In the genomic region with DNA sequence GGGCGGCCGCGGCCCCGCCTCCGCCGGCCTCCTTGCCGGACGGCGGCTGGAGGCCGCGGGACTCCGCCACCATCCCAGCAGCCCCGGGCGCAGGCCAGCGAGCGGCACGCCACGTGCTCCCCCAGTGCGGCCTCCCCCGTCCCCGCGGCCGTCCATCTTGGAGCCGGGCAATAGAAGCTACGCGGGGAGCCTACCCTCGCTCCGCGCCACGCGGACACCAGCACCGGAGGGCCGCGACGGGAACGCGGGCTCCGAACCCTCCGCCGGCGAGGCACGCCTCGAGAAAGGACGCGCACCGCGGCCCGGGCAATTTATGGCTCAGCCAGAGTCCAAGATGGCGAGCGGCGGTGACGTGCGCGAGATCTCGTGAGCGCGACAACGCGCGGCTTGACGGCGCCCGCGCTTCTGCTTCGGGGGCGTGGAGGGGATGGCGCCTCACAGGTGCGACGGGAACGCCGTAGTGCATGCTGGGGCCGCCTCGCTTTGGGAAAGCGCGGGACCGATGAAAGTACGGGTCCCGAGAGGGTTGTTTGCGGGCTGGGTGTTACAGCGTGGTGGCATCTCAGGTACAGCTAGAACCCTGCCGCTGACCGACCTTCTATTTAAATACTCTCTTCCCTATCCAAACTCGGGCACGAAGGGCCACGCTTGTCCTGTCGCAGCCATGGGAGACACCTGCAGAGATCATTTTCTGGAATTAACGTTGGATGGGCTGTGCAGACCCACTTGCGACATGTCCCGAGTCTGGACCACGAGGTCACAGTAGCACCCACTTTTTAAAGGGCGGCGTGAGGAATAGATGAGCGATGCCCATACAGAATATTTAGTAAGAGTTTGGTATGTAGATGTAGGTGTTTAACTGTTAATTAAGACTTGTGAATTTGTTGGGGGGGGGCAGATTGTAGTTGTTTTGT, we compare ENCODE assay signal across 8 mouse cellular contexts. TPM values are rescaled to one million over a fixed set of nuclear protein-coding genes. Genes with fewer than 3 reads are reported as not detected.
DNase-seq lines count a peak whose midpoint lies in the region; ATAC-seq and TF ChIP-seq lines count a peak whose summit lies in the region.

Gene Mgme1 (plus strand): TSS at position 157 of the 914 bp plus-strand sequence.
Gene Snx5 (minus strand): TSS at position 400 of the 914 bp plus-strand sequence.

- H3K4me2 ChIP-seq in forebrain, embryonic 15.5 days (replicated peaks): peak within 1 kb of the TSS; percentile 74
- peak within 1 kb of the TSS; percentile 88 for H3K4me2 ChIP-seq in lung, embryonic 14.5 days

- H3K36me3 ChIP-seq in forebrain, embryonic 15.5 days: no peaks in the 10 kb centered on the region
- peaks cover 23% of the 10 kb centered on the region; the same call in 1 of the 2 replicates for H3K36me3 ChIP-seq in lung, embryonic 14.5 days (ENCODE audit: insufficient read depth)
- H3K36me3 ChIP-seq in thymus, adult 2 months (ENCODE audit: control insufficient read depth, insufficient read depth, low read length): no peaks in the 10 kb centered on the region

- TF ChIP-seq CTCF in layer of hippocampus, adult 2 months (conservative IDR thresholded peaks at IDR 0.05): no peak
- no peak for TF ChIP-seq CTCF in lung, embryonic 14.5 days (IDR thresholded peaks at IDR 0.05; ENCODE audit: low read depth)
- no peak for TF ChIP-seq CTCF in olfactory bulb, adult 2 months (IDR thresholded peaks at IDR 0.05; ENCODE audit: insufficient read depth, low read depth, low read length)
- no peak for TF ChIP-seq CTCF in thymus, adult 2 months (IDR thresholded peaks at IDR 0.05; ENCODE audit: borderline replicate concordance, control insufficient read depth, extremely low read depth, insufficient read depth, low read length, poor library complexity)

- peak; percentile 99 for ATAC-seq in forebrain, embryonic 15.5 days (replicated peaks)
- peak; percentile 98 for ATAC-seq in lung, embryonic 14.5 days (ENCODE audit: insufficient read depth)

- intact Hi-C loops in heart, postnatal 25 days (cut with DNase I): loop anchor here (5.0 kb wide), 2 partner anchors 97 to 263 kb away; partner anchors contain the start of genes Kat14 and Pet117

- peak within 1 kb of the TSS; percentile 93 for H3K27ac ChIP-seq in forebrain, embryonic 15.5 days (replicated peaks)
- peak within 1 kb of the TSS; percentile 99 for H3K27ac ChIP-seq in layer of hippocampus, adult 2 months
- peak within 1 kb of the TSS; percentile 97 for H3K27ac ChIP-seq in lung, embryonic 14.5 days (ENCODE audit: low read depth)
- peak within 1 kb of the TSS; percentile 99 for H3K27ac ChIP-seq in olfactory bulb, adult 2 months (ENCODE audit: insufficient read depth, low read depth, low read length)
- H3K27ac ChIP-seq in thymus, adult 2 months (ENCODE audit: control insufficient read depth, insufficient read depth, low read length): peak within 1 kb of the TSS; percentile 37

- DNase-seq in ES-CJ7 (ENCODE audit: low read depth, low spot score): peak; percentile 96
- DNase-seq in cerebellum, adult 11 months: peak; percentile 91
- DNase-seq in heart, postnatal 25 days (ENCODE audit: low spot score): peak; percentile 85
- peak; percentile 91 to 94 for DNase-seq in layer of hippocampus, adult 2 months (ENCODE audit: low spot score in 2 of 2)
- DNase-seq in lung, embryonic 14.5 days: peak; percentile 98
- peak; percentile 93 for DNase-seq in thymus, adult 2 months

- H3K4me1 ChIP-seq in forebrain, embryonic 15.5 days: peaks cover 41% of the 10 kb centered on the region
- peaks cover 15% of the 10 kb centered on the region for H3K4me1 ChIP-seq in lung, embryonic 14.5 days (ENCODE audit: insufficient read depth)
- H3K4me1 ChIP-seq in olfactory bulb, adult 2 months (ENCODE audit: control insufficient read depth, insufficient read depth, low read length): peaks cover 5% of the 10 kb centered on the region; the same call in 1 of the 2 replicates
- peaks cover 18% of the 10 kb centered on the region for H3K4me1 ChIP-seq in thymus, adult 2 months (replicated peaks; ENCODE audit: control insufficient read depth, insufficient read depth, low read length)

- peak within 1 kb of the TSS; percentile 91 for H3K9ac ChIP-seq in forebrain, embryonic 15.5 days (replicated peaks)
- H3K9ac ChIP-seq in lung, embryonic 14.5 days: peak within 1 kb of the TSS; percentile 99

- peak; percentile 53; the same call in 1 of the 2 replicates for TF ChIP-seq POLR2A in olfactory bulb, adult 2 months (IDR thresholded peaks at IDR 0.05; ENCODE audit: insufficient read depth, low read depth, low read length)
- peak; percentile 96 for TF ChIP-seq POLR2A in thymus, adult 2 months (IDR thresholded peaks at IDR 0.05; ENCODE audit: control insufficient read depth, extremely low read depth, insufficient read depth, low read length, poor library complexity)

- H3K27me3 ChIP-seq in forebrain, embryonic 15.5 days: no peaks in the 10 kb centered on the region
- H3K27me3 ChIP-seq in lung, embryonic 14.5 days (ENCODE audit: insufficient read depth, low read length): no peaks in the 10 kb centered on the region
- H3K27me3 ChIP-seq in thymus, adult 2 months (ENCODE audit: control insufficient read depth, insufficient read depth, low read length): no peaks in the 10 kb centered on the region

- under 1% methylated on average over 93 of the region's 93 CpGs for WGBS in forebrain, embryonic 15.5 days
- under 1% methylated on average over 93 of the region's 93 CpGs for WGBS in lung, embryonic 14.5 days
- 1% methylated on average over 93 of the region's 93 CpGs for whole genome bisulfite sequencing in olfactory bulb, adult 2 months
- WGBS in thymus, adult 2 months: under 1% methylated on average over 93 of the region's 93 CpGs

- H3K9me3 ChIP-seq in forebrain, embryonic 15.5 days: no peaks in the 10 kb centered on the region
- H3K9me3 ChIP-seq in lung, embryonic 14.5 days (ENCODE audit: low read depth, low read length): no peaks in the 10 kb centered on the region

- peak within 1 kb of the TSS; percentile 93 for H3K4me3 ChIP-seq in forebrain, embryonic 15.5 days
- H3K4me3 ChIP-seq in layer of hippocampus, adult 2 months: peak within 1 kb of the TSS; percentile 98
- H3K4me3 ChIP-seq in lung, embryonic 14.5 days (ENCODE audit: low read depth, low read length): peak within 1 kb of the TSS; percentile 95
- peak within 1 kb of the TSS; percentile 95 for H3K4me3 ChIP-seq in olfactory bulb, adult 2 months (ENCODE audit: insufficient read depth, low read depth, low read length)
- peak within 1 kb of the TSS; percentile 69 for H3K4me3 ChIP-seq in thymus, adult 2 months (ENCODE audit: control insufficient read depth, insufficient read depth, low read length)

RNA-seq across cellular contexts. Expression of gene Mgme1, which starts in this region (rescaled TPM):
- 10.9 and 12.8 TPM in 2 replicates for polyA plus RNA-seq in forebrain, embryonic 15.5 days (2015; fragmentation: Nextera tagmentation; extraction: Ambion mirVana)
- total RNA-seq in heart, postnatal 25 days (2021): 10 to 100 TPM; 12.3 to 12.4 TPM
- total RNA-seq in layer of hippocampus, adult 2 months (2021): 1 to 10 TPM; 4.7 to 4.8 TPM
- polyA plus RNA-seq in lung, embryonic 14.5 days (2014; fragmentation: Nextera tagmentation; extraction: Ambion mirVana): 21.3 and 22.6 TPM in 2 replicates
- not detected in 2 replicates for polyA plus RNA-seq in olfactory bulb, adult 2 months (2012; ENCODE audit: insufficient read depth, insufficient read length, low replicate concordance, missing spikeins)
- 4.7 and 5.4 TPM in 2 replicates for polyA plus RNA-seq in thymus, adult 2 months (2012; rRNA removed)

RNA-seq across cellular contexts. Expression of gene Snx5, which starts in this region (rescaled TPM):
- polyA plus RNA-seq in forebrain, embryonic 15.5 days (2015; fragmentation: Nextera tagmentation; extraction: Ambion mirVana): 58.8 and 62.4 TPM in 2 replicates
- 10 to 100 TPM; 47.7 to 48.8 TPM for total RNA-seq in heart, postnatal 25 days (2021)
- total RNA-seq in layer of hippocampus, adult 2 months (2021): 10 to 100 TPM; 69.4 to 77.1 TPM
- polyA plus RNA-seq in lung, embryonic 14.5 days (2014; fragmentation: Nextera tagmentation; extraction: Ambion mirVana): 135 and 139 TPM in 2 replicates
- not detected in 2 replicates for polyA plus RNA-seq in olfactory bulb, adult 2 months (2012; ENCODE audit: insufficient read depth, insufficient read length, low replicate concordance, missing spikeins)
- polyA plus RNA-seq in thymus, adult 2 months (2012; rRNA removed): 71.0 and 73.5 TPM in 2 replicates

Comparison
In these comparisons a context has a peak if more than half of its experiments do, and no peak if none do; other contexts are left out.
1. Peak in every context shown above with its lines: DNase-seq, ATAC-seq, H3K4me3 ChIP-seq and H3K27ac ChIP-seq.
2. H3K27ac ChIP-seq: peak in every context shown above with its lines; median percentile 99 in layer of hippocampus, adult 2 months; 99 in olfactory bulb, adult 2 months; 97 in lung, embryonic 14.5 days; 93 in forebrain, embryonic 15.5 days; 37 in thymus, adult 2 months.